Mouse (Mus musculus) forebrain, embryonic 16.5 days (tissue): ENCODE measurements at regions not wholly inside any gene's neighbourhood (a gene's known extent, or its start where the extent isn't known, plus 50 kb on each side); places are given as distances from the start of the nearest gene placed in this dataset.

Experiments
- ATAC-seq: fragments of 200-750 bp; cut with Nextera tagmentation; 2 replicates; pipeline ENCODE4 v1.8.0; 2017; ENCODE audit warnings: mild to moderate bottlenecking, moderate library complexity
- H3K27ac ChIP-seq: fragments of 300-500 bp; sonication (generic); 2 replicates; pipeline ENCODE4 v1.5.1; 2014; ENCODE audit warnings: low read length, control low read depth
- H3K27me3 ChIP-seq: fragments of 300-500 bp; sonication (generic); replicated peaks from 2 replicates; pipeline ENCODE4 v1.6.1; 2014; ENCODE audit warnings: low read length; ENCODE audit not compliant: control insufficient read depth, insufficient read depth
- H3K36me3 ChIP-seq: fragments of 300-500 bp; sonication (generic); 2 replicates; pipeline ENCODE4 v1.6.1; 2014; ENCODE audit not compliant: control insufficient read depth, insufficient read depth
- H3K4me1 ChIP-seq: fragments of 300-500 bp; sonication (generic); replicated peaks from 2 replicates; pipeline ENCODE4 v1.6.1; 2014; ENCODE audit warnings: low read length; ENCODE audit not compliant: control insufficient read depth, insufficient read depth
- H3K4me2 ChIP-seq: fragments of 300-500 bp; sonication (generic); 2 replicates; pipeline ENCODE4 v1.6.1; 2014; ENCODE audit warnings: mild to moderate bottlenecking, low read length, control low read depth
- H3K4me3 ChIP-seq: fragments of 300-500 bp; sonication (generic); replicated peaks from 2 replicates; pipeline ENCODE4 v1.5.1; 2014; ENCODE audit warnings: mild to moderate bottlenecking, low read length, control low read depth
- H3K9ac ChIP-seq: fragments of 300-500 bp; sonication (generic); replicated peaks from 2 replicates; pipeline ENCODE4 v1.6.1; 2014; ENCODE audit warnings: low read depth, low read length, control low read depth
- H3K9me3 ChIP-seq: fragments of 300-500 bp; sonication (generic); 2 replicates; pipeline ENCODE4 v1.6.1; 2016; ENCODE audit warnings: low read length; ENCODE audit not compliant: control insufficient read depth
- WGBS: fragments of 180-500 bp; shearing (Covaris S2); extraction: QIAGEN DNeasy Blood & Tissue Kit; methylation state at CpG from one replicate; pipeline ENCODE4 v1.1.7; 2014; 5-methylcytosine and 5-hydroxymethylcytosine counted together

DNA sequence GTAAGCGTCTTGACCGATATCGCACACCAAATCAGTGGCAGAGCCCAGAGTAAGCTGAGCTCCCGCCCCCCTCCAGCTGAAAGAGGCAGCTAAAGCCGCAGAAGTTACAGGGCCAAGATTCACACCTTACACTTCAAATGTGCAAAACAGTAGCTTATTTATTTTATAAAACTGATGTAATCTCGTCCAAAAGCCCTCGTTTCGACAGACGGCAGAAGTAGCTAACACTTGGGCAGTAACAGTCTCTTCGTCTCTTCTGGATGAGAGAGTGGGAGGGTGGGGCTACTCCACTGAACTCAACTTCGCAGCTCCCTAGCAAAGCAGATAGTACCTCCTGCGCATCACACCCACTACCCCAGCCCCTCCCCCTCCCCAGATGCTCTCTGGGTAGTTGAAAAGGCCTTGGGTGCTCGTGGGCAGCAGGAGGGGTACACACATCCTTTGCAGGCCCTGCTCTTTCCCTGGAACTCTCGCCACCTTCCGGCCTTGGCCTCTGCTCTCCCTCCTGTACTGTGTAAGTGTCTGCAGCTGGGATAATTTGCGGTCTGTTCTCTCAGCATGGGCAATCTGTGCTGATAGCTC lies 201.5 kb downstream of the Msrb3 start:
- Histone ChIP-seq H3K4me3 (no peak overlapping the region), H3K27ac (no peak overlapping the region), H3K4me1 (no peaks in the 10 kb centered on the region), H3K36me3 (no peaks in the 10 kb centered on the region), H3K4me2 (no peak overlapping the region), H3K27me3 (peaks cover 10% of the 10 kb centered on the region; the same call in 1 of the 2 replicates), H3K9ac (no peak overlapping the region), H3K9me3 (no peaks in the 10 kb centered on the region)
- no peak for ATAC-seq
- 18% methylated on average over 16 of the region's 16 CpGs for WGBS

DNA sequence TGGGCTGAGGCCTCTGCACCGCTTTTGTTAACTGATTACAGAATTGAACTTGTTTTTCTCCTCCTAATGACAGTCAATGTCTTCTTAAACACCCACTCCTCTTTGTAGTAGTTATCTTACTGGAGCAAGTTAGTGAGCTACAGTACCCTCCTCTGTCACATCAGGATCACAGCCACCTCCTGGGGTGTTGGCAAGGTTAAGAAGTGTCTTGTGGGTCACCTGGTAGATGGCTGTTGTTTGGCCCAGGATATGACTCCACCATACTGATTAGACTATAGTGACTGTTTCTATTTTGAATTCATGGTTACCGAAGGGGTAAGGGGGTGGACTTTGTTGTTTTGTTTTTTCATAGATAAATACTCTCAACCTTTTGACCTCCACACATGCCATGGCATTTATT lies 202.4 kb downstream of the Msrb3 start:
- Histone ChIP-seq H3K36me3 (no peaks in the 10 kb centered on the region), H3K4me2 (no peak overlapping the region), H3K4me3 (no peak overlapping the region), H3K9me3 (no peaks in the 10 kb centered on the region), H3K27me3 (peaks cover 10% of the 10 kb centered on the region; the same call in 1 of the 2 replicates), H3K27ac (no peak overlapping the region), H3K9ac (no peak overlapping the region), H3K4me1 (no peaks in the 10 kb centered on the region)
- no peak for ATAC-seq
- 69% methylated on average over 2 of the region's 2 CpGs for WGBS

- Histone ChIP-seq H3K9ac (no peak overlapping the region), H3K27me3 (peaks cover 10% of the 10 kb centered on the region; the same call in 1 of the 2 replicates), H3K36me3 (no peaks in the 10 kb centered on the region), H3K4me1 (no peaks in the 10 kb centered on the region), H3K4me3 (no peak overlapping the region), H3K27ac (no peak overlapping the region), H3K9me3 (no peaks in the 10 kb centered on the region), H3K4me2 (no peak overlapping the region)
- ATAC-seq: no peak
- WGBS: 25% methylated on average over 18 of the region's 18 CpGs
These were observed 204.4 kb downstream of the Msrb3 start for GRCm38 (mm10) chr10:120694472-120694871.

GRCm38 (mm10) chr10:120691451-120691850 lies 207.4 kb downstream of the Msrb3 start:
- Histone ChIP-seq H3K4me1 (no peaks in the 10 kb centered on the region), H3K4me2 (no peak overlapping the region), H3K36me3 (no peaks in the 10 kb centered on the region), H3K4me3 (no peak overlapping the region), H3K9me3 (no peaks in the 10 kb centered on the region), H3K27ac (no peak overlapping the region), H3K9ac (no peak overlapping the region), H3K27me3 (peaks cover 10% of the 10 kb centered on the region; the same call in 1 of the 2 replicates)
- 30% methylated on average over 3 of the region's 3 CpGs for WGBS
- ATAC-seq: no peak

GRCm38 (mm10) chr10:120686123-120686522 lies 209.9 kb upstream of the Hmga2 start:
- no peaks in the 10 kb centered on the region for H3K36me3 ChIP-seq
- no peak overlapping the region for H3K9ac ChIP-seq
- H3K27ac ChIP-seq: no peak overlapping the region
- no peaks in the 10 kb centered on the region for H3K4me1 ChIP-seq
- ATAC-seq: no peak
- H3K4me2 ChIP-seq: no peak overlapping the region
- H3K27me3 ChIP-seq: no peaks in the 10 kb centered on the region
- no peaks in the 10 kb centered on the region for H3K9me3 ChIP-seq
- H3K4me3 ChIP-seq: no peak overlapping the region
- WGBS: 89% methylated on average over 10 of the region's 10 CpGs

GRCm38 (mm10) chr10:120682021-120682420 lies 205.8 kb upstream of the Hmga2 start:
- no peak overlapping the region for H3K9ac ChIP-seq
- H3K27me3 ChIP-seq: no peaks in the 10 kb centered on the region
- WGBS: 89% methylated on average over 10 of the region's 10 CpGs
- H3K4me1 ChIP-seq: no peaks in the 10 kb centered on the region
- H3K4me2 ChIP-seq: no peak overlapping the region
- H3K27ac ChIP-seq: no peak overlapping the region
- ATAC-seq: no peak
- no peaks in the 10 kb centered on the region for H3K36me3 ChIP-seq
- no peak overlapping the region for H3K4me3 ChIP-seq
- H3K9me3 ChIP-seq: no peaks in the 10 kb centered on the region

- no peak for ATAC-seq
- Histone ChIP-seq H3K27ac (no peak overlapping the region), H3K9ac (no peak overlapping the region), H3K36me3 (no peaks in the 10 kb centered on the region), H3K4me2 (no peak overlapping the region), H3K4me3 (no peak overlapping the region), H3K9me3 (no peaks in the 10 kb centered on the region), H3K4me1 (no peaks in the 10 kb centered on the region), H3K27me3 (no peaks in the 10 kb centered on the region)
- 71% methylated on average over 6 of the region's 6 CpGs for WGBS
These were observed 203.7 kb upstream of the Hmga2 start for GRCm38 (mm10) chr10:120679982-120680381.

DNA sequence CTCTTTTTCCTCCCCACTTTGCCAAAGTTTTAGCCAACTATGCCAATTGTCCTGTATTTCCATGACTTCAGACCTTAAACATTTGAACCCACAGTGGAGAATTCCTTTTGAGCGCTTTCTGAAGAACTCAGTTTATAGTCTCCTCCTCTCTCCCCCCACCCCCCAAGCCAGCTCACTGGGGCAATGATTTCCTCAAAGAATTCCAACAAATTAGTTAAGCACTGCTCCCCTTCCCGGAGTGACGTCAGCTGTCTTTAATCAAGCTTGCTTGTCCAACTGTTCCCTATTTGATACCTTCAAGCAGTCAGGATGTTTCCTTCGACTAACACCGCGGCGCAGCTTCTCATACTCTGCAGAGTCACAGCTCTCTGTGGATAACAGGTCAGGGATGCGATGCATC lies 202.0 kb upstream of the Hmga2 start:
- no peak overlapping the region for H3K4me3 ChIP-seq
- 83% methylated on average over 8 of the region's 8 CpGs for WGBS
- H3K27ac ChIP-seq: no peak overlapping the region
- no peak for ATAC-seq
- H3K27me3 ChIP-seq: no peaks in the 10 kb centered on the region
- no peak overlapping the region for H3K9ac ChIP-seq
- no peaks in the 10 kb centered on the region for H3K4me1 ChIP-seq
- no peaks in the 10 kb centered on the region for H3K9me3 ChIP-seq
- no peak overlapping the region for H3K4me2 ChIP-seq
- H3K36me3 ChIP-seq: no peaks in the 10 kb centered on the region

DNA sequence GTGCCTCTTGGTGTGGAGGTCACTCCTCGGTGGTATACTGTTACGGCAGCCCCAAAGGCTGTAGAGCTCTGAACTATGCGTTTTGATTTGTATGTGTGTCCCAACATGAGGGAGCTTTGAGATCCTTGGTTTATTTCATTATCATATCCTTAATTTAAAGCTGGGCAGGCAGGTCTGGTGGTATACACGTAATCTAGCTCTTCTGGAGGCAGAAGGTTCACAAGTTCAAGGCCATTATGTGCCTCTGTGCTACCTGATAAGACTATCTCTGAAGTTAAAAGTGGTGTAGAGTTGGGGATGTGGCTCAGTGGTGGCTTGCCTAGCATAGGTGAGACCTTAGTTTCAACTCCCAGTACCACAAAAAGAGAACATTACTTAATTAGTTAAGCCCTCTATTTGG lies 199.1 kb upstream of the Hmga2 start:
- Histone ChIP-seq H3K4me2 (no peak overlapping the region), H3K9ac (no peak overlapping the region), H3K27me3 (no peaks in the 10 kb centered on the region), H3K36me3 (no peaks in the 10 kb centered on the region), H3K4me3 (no peak overlapping the region), H3K9me3 (no peaks in the 10 kb centered on the region), H3K27ac (no peak overlapping the region), H3K4me1 (no peaks in the 10 kb centered on the region)
- no peak for ATAC-seq
- WGBS: 92% methylated on average over 4 of the region's 4 CpGs
